Mouse (Mus musculus): ENCODE data around the gene Cmah.

DNA sequence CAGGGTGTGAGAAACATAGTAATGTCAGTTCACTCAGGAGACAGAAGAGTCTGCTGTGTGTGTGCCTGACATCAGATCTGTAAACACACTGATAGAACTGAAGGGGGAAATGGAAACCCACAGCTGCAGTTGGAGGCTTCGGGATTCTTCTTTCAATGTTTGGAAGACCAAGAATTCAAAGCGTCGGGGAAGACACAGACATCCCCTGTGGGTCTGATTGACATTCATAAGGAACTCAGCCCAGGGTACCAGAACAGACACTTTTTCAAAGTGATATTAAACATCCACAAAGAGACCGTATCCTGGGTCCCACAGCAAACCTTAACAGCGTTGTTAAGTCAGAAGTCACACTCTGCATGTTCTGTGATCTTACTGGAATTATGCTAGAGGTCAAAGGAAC lies 119.8 kb downstream of the Cmah start:
- TF ChIP-seq MYOD1 (IDR thresholded peaks at IDR 0.05; ENCODE audit: control insufficient read depth in 1 of 3, insufficient read length in 2 of 3, low read depth in 2 of 3) (no peak), MAX (IDR thresholded peaks at IDR 0.05; ENCODE audit: low read depth) (no peak), POLR2A (IDR thresholded peaks at IDR 0.05; ENCODE audit: insufficient read length, low read depth) (no peak), CEBPB (IDR thresholded peaks at IDR 0.05; ENCODE audit: insufficient read depth, poor library complexity, severe bottlenecking) (no peak), POLR2AphosphoS2 (IDR thresholded peaks at IDR 0.05; ENCODE audit: insufficient read length, low read depth) (no peak)

All from myocyte (in vitro differentiated cells).